Mouse (Mus musculus) small intestine, adult 2 months (tissue): Measurements from ENCODE around the gene Bbs1.

Experiments
- CTCF ChIP-seq: fragments of 200-500 bp; IDR thresholded peaks from 2 replicates; pipeline ENCODE4 v1.5.1; 2012; ENCODE audit warnings: low read depth, mild to moderate bottlenecking, control low read depth, inconsistent platforms, low read length, moderate library complexity, mixed read lengths; ENCODE audit not compliant: insufficient replicate concordance, insufficient read length; ENCODE audit errors: extremely low read depth
- POLR2A ChIP-seq: fragments of 200-500 bp; IDR thresholded peaks from 2 replicates; pipeline ENCODE4 v1.6.1; 2012; ENCODE audit warnings: low read depth, mild to moderate bottlenecking, control low read depth, inconsistent platforms, low read length, moderate library complexity

DNA sequence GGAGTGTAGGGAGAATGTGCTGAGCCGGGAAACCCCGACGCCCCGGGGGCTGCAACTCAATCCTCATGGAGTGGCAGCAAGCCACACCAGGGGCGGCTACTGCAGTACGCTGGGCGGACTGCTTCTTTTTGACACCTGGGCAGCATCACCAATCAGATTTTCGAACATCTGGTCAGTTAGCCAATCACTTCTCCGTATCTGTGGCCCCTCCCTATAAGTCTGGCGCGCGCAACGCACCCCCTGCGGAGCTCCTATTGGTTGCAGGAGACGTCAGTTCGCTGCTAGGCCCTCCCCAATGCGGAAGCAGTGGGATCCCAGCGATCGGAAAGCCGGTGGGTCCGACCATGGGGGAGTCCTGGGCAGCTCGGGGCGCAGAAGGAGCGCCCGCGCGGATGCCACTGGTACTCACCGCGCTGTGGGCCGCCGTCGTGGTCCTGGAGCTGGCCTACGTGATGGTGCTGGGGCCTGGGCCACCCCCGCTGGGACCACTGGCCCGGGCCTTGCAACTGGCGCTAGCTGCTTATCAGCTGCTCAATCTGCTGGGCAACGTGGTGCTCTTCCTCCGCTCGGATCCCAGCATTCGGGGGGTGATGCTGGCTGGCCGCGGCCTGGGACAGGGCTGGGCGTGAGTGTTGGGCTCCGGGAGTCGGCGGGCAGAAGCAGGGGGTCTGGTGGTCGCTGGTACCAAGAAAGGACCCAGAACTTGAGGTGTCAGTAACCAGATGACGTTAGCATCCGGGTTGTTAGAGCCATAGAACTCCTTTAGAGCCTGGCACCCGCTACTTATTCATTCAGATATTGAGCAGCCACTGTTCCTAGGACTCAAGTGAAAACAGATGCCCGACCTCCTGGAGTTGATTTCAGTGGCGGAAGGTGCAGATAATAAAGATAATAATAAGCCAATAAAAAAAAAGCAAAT lies 27.8 kb downstream of the Bbs1 start, which contains the start of gene Zdhhc24:
- TF ChIP-seq POLR2A: peak; percentile 43; the same call in 1 of the 2 replicates
- TF ChIP-seq CTCF: no peak
